Mouse (Mus musculus) midbrain, embryonic 11.5 days (tissue): ENCODE results near the gene Gm12248. TPM values are rescaled to one million over a fixed set of nuclear protein-coding genes. Genes with fewer than 3 reads are reported as not detected.

ENCODE experiments used
- ATAC-seq: fragments of 200-750 bp; cut with Nextera tagmentation; 2 replicates; pipeline ENCODE4 v1.8.0; 2017; ENCODE audit warnings: moderate TSS enrichment, moderate library complexity; ENCODE audit not compliant: low FRiP score
- DNase-seq: peaks from one replicate; pipeline ENCODE4 v3.0.0; 2015; ENCODE audit warnings: low spot score; ENCODE audit errors: missing footprints
- H3K27ac ChIP-seq: fragments of 300-500 bp; sonication (generic); 2 replicates; pipeline ENCODE4 v1.5.1; 2014; ENCODE audit warnings: low read depth, low read length
- H3K27me3 ChIP-seq: fragments of 300-500 bp; sonication (generic); 2 replicates; pipeline ENCODE4 v1.6.1; 2014; ENCODE audit warnings: mild to moderate bottlenecking, low read length, moderate library complexity, mixed read lengths; ENCODE audit not compliant: control insufficient read depth, insufficient read depth
- H3K36me3 ChIP-seq: fragments of 300-500 bp; sonication (generic); 2 replicates; pipeline ENCODE4 v1.6.1; 2014; ENCODE audit warnings: mild to moderate bottlenecking, low read length, moderate library complexity, mixed read lengths; ENCODE audit not compliant: control insufficient read depth, insufficient read depth
- H3K4me1 ChIP-seq: fragments of 300-500 bp; sonication (generic); 2 replicates; pipeline ENCODE4 v1.6.1; 2014; ENCODE audit warnings: low read length; ENCODE audit not compliant: control insufficient read depth, insufficient read depth
- H3K4me2 ChIP-seq: fragments of 300-500 bp; sonication (generic); 2 replicates; pipeline ENCODE4 v1.6.1; 2014; ENCODE audit warnings: mild to moderate bottlenecking, moderate library complexity
- H3K4me3 ChIP-seq: fragments of 300-500 bp; sonication (generic); 2 replicates; pipeline ENCODE4 v1.5.1; 2014; ENCODE audit warnings: low read depth, low read length
- H3K9ac ChIP-seq: fragments of 300-500 bp; sonication (generic); 2 replicates; pipeline ENCODE4 v1.6.1; 2014; ENCODE audit warnings: low read length
- H3K9me3 ChIP-seq: fragments of 300-500 bp; sonication (generic); 2 replicates; pipeline ENCODE4 v1.6.1; 2016; ENCODE audit warnings: low read length; ENCODE audit not compliant: control insufficient read depth
- WGBS: fragments of 180-500 bp; shearing (Covaris S2); extraction: QIAGEN DNeasy Blood & Tissue Kit; methylation state at CpG from one replicate; pipeline ENCODE4 v1.1.7; 2014; 5-methylcytosine and 5-hydroxymethylcytosine counted together
- polyA plus RNA-seq: library from polyadenylated mRNA; unstranded; fragments of >200 nt; fragmentation: Nextera tagmentation; extraction: Ambion mirVana; gene quantifications from 2 replicates; pipeline ENCODE4 v1.2.1, GENCODE M21; 2014

The Gm12248 gene
- polyA plus RNA-seq: not detected in 2 replicates

DNA sequence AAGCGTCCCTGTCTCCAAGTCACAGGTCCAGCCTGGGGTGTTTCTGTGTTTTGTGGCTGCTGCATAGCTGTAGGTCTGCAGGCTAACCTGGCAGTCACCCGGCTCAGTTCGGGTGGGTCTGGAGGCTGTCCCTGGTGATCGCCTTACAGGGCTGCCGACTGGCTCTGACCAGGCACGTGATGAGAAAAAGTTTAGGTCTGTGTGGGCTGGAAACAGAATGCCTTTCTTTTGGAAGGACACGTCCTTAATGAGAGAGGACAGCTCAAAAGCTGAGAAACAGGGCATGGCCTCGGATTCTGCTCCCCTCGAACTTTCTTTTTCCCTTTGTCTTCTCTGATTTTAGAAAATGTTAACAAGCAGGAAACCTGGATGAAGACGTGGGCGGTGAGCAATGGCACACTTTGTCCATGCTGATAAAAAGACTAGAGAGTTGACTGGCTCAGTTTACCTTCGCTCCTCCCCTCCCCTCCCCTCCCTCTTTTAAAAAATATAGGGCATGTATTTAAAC is at the start of gene Gm12248:
TSS of gene Gm12248 (minus strand) at position 114 of the 508 bp plus-strand sequence.
- DNase-seq (peak; percentile 75), ATAC-seq (no peak)
- 25% methylated on average over 12 of the region's 12 CpGs for WGBS
- H3K4me1 ChIP-seq: peaks cover 3% of the 10 kb centered on the region; the same call in 1 of the 2 replicates
- no peaks in the 10 kb centered on the region for H3K36me3 ChIP-seq
- H3K27me3 ChIP-seq: no peaks in the 10 kb centered on the region; the same call in 1 of the 2 replicates
- no peak within 1 kb of the TSS for H3K9ac ChIP-seq
- no peak within 1 kb of the TSS for H3K27ac ChIP-seq
- H3K9me3 ChIP-seq: no peaks in the 10 kb centered on the region
- no peak within 1 kb of the TSS for H3K4me3 ChIP-seq
- H3K4me2 ChIP-seq: no peak within 1 kb of the TSS

DNA sequence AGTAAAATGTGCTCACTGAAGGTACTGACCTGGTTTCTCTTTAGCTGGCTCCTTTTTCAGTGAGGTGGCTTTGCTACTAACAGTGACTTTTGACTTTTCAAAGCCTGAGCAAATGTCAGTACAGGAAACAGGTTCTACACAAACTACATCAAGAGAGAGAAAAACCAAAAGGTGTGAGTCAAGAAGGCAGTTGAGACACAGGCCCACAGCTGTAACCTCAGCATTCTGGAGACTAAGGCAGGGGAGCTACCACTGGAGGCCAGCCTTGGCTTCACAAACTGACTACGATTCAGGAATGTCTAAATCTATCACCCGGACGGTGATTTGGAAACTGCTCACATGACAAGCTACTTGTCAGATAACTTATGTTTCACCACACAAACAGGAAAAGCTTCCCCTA is 46.5 kb upstream of the Gm12248 start:
- no peak overlapping the region for H3K4me2 ChIP-seq
- peaks cover 22% of the 10 kb centered on the region; the same call in 1 of the 2 replicates for H3K36me3 ChIP-seq
- WGBS: 89% methylated on average over 3 of the region's 3 CpGs
- H3K9ac ChIP-seq: no peak overlapping the region
- H3K4me3 ChIP-seq: no peak overlapping the region
- H3K27ac ChIP-seq: no peak overlapping the region
- ATAC-seq (no peak), DNase-seq (no peak)
- H3K4me1 ChIP-seq: peaks cover 2% of the 10 kb centered on the region; the same call in 1 of the 2 replicates
- H3K9me3 ChIP-seq: no peaks in the 10 kb centered on the region
- H3K27me3 ChIP-seq: no peaks in the 10 kb centered on the region

DNA sequence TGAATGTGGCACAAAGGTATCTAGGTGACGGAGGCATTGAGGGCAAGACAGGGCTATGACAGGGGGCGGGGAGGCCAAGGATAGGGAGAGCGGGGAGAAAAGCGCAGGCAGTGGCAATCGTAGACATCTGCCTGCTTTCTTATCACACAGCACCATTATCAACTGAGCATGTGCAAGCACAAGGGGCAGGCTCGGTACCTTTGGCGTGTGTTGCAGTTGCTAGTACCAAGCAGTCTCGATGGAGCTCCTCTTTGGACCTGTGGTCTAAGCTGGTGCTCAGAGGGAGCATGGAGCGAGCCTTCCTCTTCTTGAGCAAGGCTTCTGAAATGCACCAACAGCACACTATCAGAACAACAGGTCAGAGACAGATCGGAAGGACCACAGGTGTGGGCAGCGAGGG is 45.9 kb upstream of the Gm12248 start:
- Histone ChIP-seq H3K27me3 (no peaks in the 10 kb centered on the region), H3K4me1 (peaks cover 2% of the 10 kb centered on the region; the same call in 1 of the 2 replicates), H3K9me3 (no peaks in the 10 kb centered on the region), H3K9ac (no peak overlapping the region), H3K36me3 (peaks cover 21% of the 10 kb centered on the region; the same call in 1 of the 2 replicates), H3K27ac (no peak overlapping the region), H3K4me2 (no peak overlapping the region), H3K4me3 (no peak overlapping the region)
- ATAC-seq: no peak
- no peak for DNase-seq
- WGBS: 65% methylated on average over 11 of the region's 11 CpGs

DNA sequence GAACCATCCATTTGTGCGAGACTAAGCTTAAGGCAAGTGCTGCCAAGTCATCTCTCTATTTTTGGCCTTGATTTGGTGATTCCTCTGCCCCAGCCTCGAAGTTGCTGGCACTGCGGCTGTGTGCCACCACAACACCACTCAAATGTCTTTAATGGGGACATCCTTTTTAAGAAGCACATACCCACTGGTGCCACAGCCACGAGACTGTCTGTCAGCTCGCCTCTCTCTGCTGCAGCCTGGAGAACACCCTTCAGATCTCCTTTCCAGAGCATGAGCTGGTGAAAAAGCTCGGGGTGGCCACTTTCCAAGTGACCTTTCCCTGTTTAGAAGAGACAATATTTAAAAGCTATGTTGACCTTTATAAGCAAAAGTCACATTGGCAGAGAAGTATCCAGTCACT is 43.7 kb upstream of the Gm12248 start:
- H3K36me3 ChIP-seq: peaks cover 19% of the 10 kb centered on the region; the same call in 1 of the 2 replicates
- ATAC-seq (no peak), DNase-seq (no peak)
- no peak overlapping the region for H3K4me3 ChIP-seq
- no peaks in the 10 kb centered on the region for H3K27me3 ChIP-seq
- WGBS: 91% methylated on average over 6 of the region's 6 CpGs
- peaks cover 2% of the 10 kb centered on the region; the same call in 1 of the 2 replicates for H3K4me1 ChIP-seq
- no peak overlapping the region for H3K9ac ChIP-seq
- no peak overlapping the region for H3K27ac ChIP-seq
- H3K9me3 ChIP-seq: no peaks in the 10 kb centered on the region
- H3K4me2 ChIP-seq: no peak overlapping the region

DNA sequence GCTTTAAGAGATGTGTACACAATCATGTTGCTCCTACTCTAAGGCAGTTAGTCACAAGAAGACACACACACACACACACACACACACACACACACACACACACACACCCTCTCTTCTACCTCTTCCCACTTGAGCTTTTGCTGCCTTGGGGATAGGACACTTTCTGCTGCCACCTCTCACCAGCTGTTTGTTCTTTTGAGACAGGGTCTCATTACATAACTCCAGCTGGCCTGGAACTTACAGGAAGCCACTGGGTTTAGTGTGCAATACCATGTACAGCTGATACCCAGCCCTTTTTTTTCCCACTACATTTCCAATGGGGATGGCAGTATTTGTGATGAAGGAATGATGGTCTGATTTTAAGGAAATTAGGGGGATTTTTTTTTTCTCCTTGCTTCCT is 42.4 kb upstream of the Gm12248 start:
- Histone ChIP-seq H3K9me3 (no peaks in the 10 kb centered on the region), H3K36me3 (peaks cover 14% of the 10 kb centered on the region; the same call in 1 of the 2 replicates), H3K4me3 (no peak overlapping the region), H3K27ac (no peak overlapping the region), H3K4me2 (no peak overlapping the region), H3K4me1 (peaks cover 2% of the 10 kb centered on the region; the same call in 1 of the 2 replicates), H3K9ac (no peak overlapping the region), H3K27me3 (no peaks in the 10 kb centered on the region)
- no peak for DNase-seq
- no peak for ATAC-seq

DNA sequence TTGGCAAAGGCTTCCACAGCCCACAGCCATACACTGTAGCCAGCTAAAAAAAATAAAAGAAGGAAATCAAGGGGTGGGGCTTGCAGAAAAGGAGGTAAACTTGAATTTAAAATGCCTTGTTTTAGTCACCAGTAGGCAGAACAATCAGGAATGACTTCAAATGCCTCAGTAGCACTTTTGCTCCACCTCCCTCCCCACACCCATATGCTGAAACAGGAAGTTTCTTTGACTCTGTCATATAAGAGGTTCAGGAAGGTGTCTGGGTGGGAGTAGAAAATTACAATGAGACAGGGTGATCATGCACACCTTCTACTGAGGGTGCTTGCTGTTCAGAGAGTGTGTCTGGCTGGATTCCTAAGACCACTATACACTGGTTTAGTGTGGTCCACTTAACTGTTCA is 41.9 kb upstream of the Gm12248 start:
- Histone ChIP-seq H3K27ac (no peak overlapping the region), H3K4me3 (no peak overlapping the region), H3K9me3 (no peaks in the 10 kb centered on the region), H3K4me1 (peaks cover 2% of the 10 kb centered on the region; the same call in 1 of the 2 replicates), H3K36me3 (peaks cover 14% of the 10 kb centered on the region; the same call in 1 of the 2 replicates), H3K27me3 (no peaks in the 10 kb centered on the region), H3K9ac (no peak overlapping the region), H3K4me2 (no peak overlapping the region)
- DNase-seq (no peak), ATAC-seq (no peak)

DNA sequence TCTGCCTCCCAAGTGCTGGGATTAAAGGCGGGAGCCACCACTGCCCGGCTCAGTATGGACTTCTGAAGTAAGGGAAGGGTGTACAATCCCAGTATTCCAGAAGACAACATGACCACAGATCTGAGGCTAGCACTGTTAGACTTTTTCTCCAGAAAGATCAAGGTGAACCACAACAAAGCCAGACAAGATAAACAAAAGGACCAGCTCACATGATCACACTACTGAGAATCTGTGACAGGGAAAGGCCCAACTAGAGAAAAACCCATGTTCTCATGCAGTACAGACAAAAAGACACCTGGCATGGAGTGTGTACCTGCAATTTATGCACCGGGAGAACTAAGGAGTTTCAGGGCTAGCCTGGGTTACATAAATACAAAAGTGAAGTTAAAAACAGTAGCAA is 39.1 kb upstream of the Gm12248 start:
- DNase-seq: no peak
- H3K4me1 ChIP-seq: no peaks in the 10 kb centered on the region
- H3K4me3 ChIP-seq: no peak overlapping the region
- no peak overlapping the region for H3K9ac ChIP-seq
- peaks cover 18% of the 10 kb centered on the region for H3K36me3 ChIP-seq
- H3K27ac ChIP-seq: no peak overlapping the region
- no peak overlapping the region for H3K4me2 ChIP-seq
- ATAC-seq: no peak
- 98% methylated on average over 3 of the region's 3 CpGs for WGBS
- H3K27me3 ChIP-seq: no peaks in the 10 kb centered on the region
- H3K9me3 ChIP-seq: no peaks in the 10 kb centered on the region

DNA sequence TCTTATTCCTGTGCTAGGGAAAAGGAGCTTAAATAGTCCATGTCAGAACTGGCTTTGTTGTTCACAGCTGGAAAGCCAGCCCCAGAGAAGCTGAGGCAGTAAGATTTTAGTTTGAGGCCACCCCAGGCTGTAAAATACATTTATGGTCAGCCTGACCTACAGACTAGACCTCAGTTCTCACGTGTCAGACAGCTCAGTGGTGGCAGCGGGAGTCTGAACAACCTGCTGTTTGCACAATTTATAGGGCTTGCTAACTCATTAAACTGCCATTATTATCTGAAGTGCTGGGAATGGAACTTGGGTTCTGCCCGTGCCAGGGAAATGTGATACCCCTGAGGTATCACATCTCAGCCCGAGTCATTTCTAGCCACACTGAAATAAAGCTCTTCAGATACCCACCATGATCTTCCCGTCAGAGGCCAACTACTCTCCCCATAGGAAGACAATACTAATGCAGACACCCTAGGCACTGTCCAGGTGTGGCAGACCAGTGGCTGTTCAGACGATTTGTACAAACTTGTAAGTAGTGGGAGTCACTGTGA is 36.4 kb upstream of the Gm12248 start:
- ATAC-seq (no peak), DNase-seq (no peak)
- H3K27ac ChIP-seq: no peak overlapping the region
- H3K4me2 ChIP-seq: no peak overlapping the region
- H3K4me3 ChIP-seq: no peak overlapping the region
- H3K27me3 ChIP-seq: no peaks in the 10 kb centered on the region
- WGBS: 90% methylated on average over 6 of the region's 6 CpGs
- no peaks in the 10 kb centered on the region for H3K9me3 ChIP-seq
- H3K9ac ChIP-seq: no peak overlapping the region
- H3K4me1 ChIP-seq: no peaks in the 10 kb centered on the region
- H3K36me3 ChIP-seq: peaks cover 10% of the 10 kb centered on the region

DNA sequence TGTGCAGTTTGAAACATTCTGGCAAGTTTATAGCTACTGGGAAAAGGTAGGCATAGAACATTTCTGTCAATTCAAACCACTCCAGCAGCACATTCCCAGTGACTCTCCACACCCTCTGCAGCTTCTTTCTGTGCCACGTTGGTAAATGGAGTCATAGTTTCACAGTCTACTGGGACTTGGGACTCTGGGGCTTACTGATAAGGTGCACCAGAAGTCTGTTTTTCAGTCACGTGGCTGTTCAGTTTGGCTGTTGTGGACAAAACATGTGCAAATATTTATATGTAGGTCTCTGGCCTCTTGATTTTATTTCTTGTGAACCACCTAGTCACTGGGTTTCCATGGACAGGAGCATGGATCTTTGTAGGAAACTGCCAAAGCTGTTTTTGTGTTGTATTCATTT is 34.6 kb upstream of the Gm12248 start:
- Histone ChIP-seq H3K36me3 (peaks cover 17% of the 10 kb centered on the region), H3K4me2 (no peak overlapping the region), H3K27ac (no peak overlapping the region), H3K4me3 (no peak overlapping the region), H3K27me3 (no peaks in the 10 kb centered on the region), H3K4me1 (no peaks in the 10 kb centered on the region), H3K9me3 (no peaks in the 10 kb centered on the region), H3K9ac (no peak overlapping the region)
- WGBS: 83% methylated on average over 2 of the region's 2 CpGs
- ATAC-seq (no peak), DNase-seq (no peak)
